Mouse (Mus musculus): ENCODE results near the gene Gm20431. TPM values are rescaled to one million over a fixed set of nuclear protein-coding genes. Genes with fewer than 3 reads are reported as not detected.
A peak's percentile ranks its signal among the peaks of the same experiment; 100 is the strongest.

The Gm20431 gene
- polyA plus RNA-seq, 1 experiment from 2014 or later: 10.8 TPM

DNA sequence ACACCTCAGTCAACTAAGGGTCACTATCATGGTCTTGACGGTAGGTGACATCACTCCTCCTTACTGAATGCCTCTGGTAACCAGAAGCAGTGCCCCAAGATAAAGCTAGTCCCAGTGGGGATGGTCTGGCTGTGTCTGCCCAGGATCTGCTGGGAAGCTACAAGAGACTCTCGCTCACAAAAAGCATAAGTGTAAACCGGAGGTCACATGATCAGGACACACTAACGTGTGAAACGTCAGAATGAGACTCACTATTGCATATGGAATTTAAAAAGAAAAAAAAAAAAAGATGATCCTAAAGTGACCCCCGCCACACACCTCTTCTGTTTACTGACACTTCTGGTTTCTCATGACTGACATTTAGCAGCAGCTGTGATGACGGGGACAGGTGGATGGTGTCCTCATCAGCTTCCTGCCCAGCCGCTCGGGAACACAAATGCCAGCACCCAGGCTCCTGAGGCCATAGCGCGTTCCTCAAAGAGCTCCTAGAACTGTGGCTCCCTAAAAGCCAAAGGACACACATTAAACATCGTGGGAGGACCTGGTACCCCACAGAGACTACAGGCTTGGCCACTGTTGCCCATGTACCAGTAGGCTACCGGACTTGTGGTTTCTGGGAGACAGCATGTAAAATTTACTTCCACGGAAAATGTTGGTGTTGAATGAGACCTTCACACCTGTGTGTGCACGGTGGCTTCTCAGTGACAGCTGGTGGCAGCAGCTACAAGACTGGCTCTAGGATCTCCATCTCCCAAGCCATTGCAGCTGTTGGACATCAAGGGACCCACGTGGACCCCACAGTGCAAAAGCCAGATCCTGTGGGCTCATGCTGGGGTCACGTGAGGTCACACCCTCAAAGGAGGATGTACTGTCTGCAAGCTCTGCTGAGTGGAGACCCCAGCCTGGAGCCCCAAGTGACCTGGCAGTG is 55.2 kb downstream of the Gm20431 start:
- WGBS: 74% methylated on average over 17 of the region's 17 CpGs

DNA sequence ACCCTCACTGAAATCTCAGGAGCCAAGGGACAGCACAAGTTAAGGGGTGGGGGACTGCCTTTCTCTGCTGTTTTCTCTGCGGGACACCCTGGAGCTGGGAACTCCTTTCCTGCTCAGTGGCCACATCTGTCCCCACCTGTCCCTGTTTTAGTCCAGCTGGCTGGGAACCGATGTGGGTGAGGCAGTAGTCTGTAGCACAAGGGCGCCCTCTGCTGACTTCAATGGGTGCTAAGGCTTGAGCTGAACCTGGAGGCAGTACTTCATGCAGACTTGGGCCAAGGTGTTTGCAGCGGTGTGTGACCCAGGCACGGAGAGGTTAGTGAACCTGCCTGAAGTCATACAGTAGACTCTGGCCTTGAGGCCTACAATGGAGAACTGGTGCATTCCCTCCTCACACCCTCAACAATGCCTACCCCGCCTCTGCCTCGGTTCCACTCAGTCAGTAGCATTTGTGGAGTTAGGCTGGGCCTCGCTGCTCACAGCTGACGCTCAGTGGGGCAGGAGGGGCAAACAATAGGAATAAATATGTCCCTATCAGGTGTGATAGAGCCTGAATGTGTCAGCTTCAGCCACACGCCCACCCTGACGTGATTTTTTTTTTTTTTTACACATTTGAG is 56.0 kb downstream of the Gm20431 start:
- H3K27me3 ChIP-seq: no peaks in the 10 kb centered on the region
- no peak overlapping the region for H3K9ac ChIP-seq
- peaks cover 28% of the 10 kb centered on the region for H3K36me3 ChIP-seq
- no peaks in the 10 kb centered on the region for H3K9me3 ChIP-seq
- H3K4me3 ChIP-seq: no peak overlapping the region
- 33% methylated on average over 11 of the region's 11 CpGs for WGBS
- H3K4me1 ChIP-seq: peaks cover 23% of the 10 kb centered on the region
- H3K4me2 ChIP-seq (replicated peaks): no peak overlapping the region
- H3K27ac ChIP-seq: no peak overlapping the region
- ATAC-seq (ENCODE audit: insufficient number of reproducible peaks, insufficient read depth, low FRiP score, low TSS enrichment): peak; percentile 16; the same call in 1 of the 2 replicates

More for the DNA sequence above, 55.2 kb downstream of the Gm20431 start:
- peaks cover 31% of the 10 kb centered on the region for H3K36me3 ChIP-seq
- ATAC-seq (ENCODE audit: insufficient number of reproducible peaks, insufficient read depth, low FRiP score, low TSS enrichment): no peak
- H3K9ac ChIP-seq: no peak overlapping the region
- H3K27me3 ChIP-seq: no peaks in the 10 kb centered on the region
- H3K4me2 ChIP-seq (replicated peaks): no peak overlapping the region
- H3K9me3 ChIP-seq: no peaks in the 10 kb centered on the region
- no peak overlapping the region for H3K27ac ChIP-seq
- no peak overlapping the region for H3K4me3 ChIP-seq
- peaks cover 16% of the 10 kb centered on the region for H3K4me1 ChIP-seq

DNA sequence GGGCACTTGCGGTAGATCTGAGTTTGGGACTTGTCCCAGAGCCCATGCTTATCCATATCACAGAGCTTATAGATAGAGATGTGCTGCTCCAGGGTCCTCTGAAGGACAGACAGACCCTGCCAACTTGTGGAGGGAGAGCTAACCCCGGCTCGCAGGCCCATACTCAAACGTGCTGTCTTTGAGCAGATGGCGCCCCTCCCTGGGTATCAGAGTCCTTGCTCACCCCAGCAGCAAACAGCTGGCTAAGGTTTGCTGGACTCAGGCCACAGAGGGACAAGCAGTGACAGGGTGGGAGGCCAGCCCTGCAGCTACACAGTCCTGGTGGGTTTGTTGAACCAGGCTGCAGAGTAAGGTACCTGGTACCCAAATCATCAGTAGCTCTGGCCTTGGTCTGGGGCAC is 58.3 kb downstream of the Gm20431 start:
- Histone ChIP-seq H3K27ac (no peak overlapping the region), H3K36me3 (peaks cover 15% of the 10 kb centered on the region), H3K4me3 (no peak overlapping the region), H3K4me2 (replicated peaks) (no peak overlapping the region), H3K9ac (no peak overlapping the region), H3K9me3 (no peaks in the 10 kb centered on the region), H3K4me1 (peaks cover 33% of the 10 kb centered on the region), H3K27me3 (no peaks in the 10 kb centered on the region)
- no peak for ATAC-seq (ENCODE audit: insufficient number of reproducible peaks, insufficient read depth, low FRiP score, low TSS enrichment)
- WGBS: 36% methylated on average over 5 of the region's 5 CpGs

DNA sequence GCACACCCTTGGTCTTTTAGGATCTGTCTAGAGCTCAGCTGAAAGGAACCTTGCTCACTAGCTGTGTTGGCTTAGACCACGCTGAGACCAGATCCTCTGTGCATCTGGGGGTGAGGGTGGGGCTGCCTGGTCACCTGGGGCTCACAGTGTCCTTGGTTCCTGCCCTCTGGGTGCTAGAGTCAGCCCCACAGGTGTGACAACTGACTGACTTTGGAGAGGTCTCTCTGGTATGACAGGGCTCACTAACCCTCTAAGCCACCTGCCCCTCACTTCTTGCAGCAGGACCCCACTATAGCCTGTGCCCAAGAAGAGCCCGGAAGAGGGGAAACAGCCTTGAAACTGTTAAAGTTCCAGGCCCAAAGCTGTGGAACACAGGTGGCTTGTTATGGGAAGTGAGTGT is 58.9 kb downstream of the Gm20431 start:
- Histone ChIP-seq H3K27me3 (no peaks in the 10 kb centered on the region), H3K36me3 (peaks cover 12% of the 10 kb centered on the region), H3K4me3 (no peak overlapping the region), H3K9ac (no peak overlapping the region), H3K27ac (no peak overlapping the region), H3K4me1 (peaks cover 39% of the 10 kb centered on the region), H3K9me3 (no peaks in the 10 kb centered on the region), H3K4me2 (replicated peaks) (no peak overlapping the region)
- no peak for ATAC-seq (ENCODE audit: insufficient number of reproducible peaks, insufficient read depth, low FRiP score, low TSS enrichment)
- WGBS: 71% methylated on average over 2 of the region's 2 CpGs

DNA sequence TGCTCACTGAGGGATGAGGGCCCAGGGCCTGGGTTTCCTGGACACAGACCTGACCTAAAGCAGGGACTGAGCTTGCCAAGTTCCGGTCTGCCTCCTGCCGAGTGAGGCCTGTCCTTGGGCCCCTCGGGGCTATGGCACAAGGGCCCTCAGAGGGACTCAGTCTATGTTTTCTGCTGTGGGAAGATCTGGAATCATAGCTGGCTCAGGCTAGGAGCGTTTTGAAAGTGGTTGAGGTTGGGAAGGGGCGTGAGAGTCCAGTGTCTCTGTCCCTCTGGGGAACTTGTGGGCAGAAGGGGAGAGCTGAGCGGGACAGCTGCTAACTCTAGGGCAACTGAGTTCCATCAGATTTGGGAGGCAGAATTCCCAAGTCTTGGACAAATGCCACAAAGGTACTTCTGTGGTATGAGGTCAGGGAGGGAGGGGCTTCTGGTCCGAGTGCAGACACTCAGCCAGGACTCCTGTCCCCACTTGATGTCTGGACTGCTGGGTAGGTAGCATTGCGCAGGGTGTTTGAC is 60.8 kb downstream of the Gm20431 start:
- H3K27me3 ChIP-seq: no peaks in the 10 kb centered on the region
- WGBS: 63% methylated on average over 8 of the region's 8 CpGs
- no peak overlapping the region for H3K4me3 ChIP-seq
- no peak for ATAC-seq (ENCODE audit: insufficient number of reproducible peaks, insufficient read depth, low FRiP score, low TSS enrichment)
- H3K4me2 ChIP-seq (replicated peaks): no peak overlapping the region
- H3K36me3 ChIP-seq: no peaks in the 10 kb centered on the region
- no peaks in the 10 kb centered on the region for H3K9me3 ChIP-seq
- H3K9ac ChIP-seq: no peak overlapping the region
- H3K27ac ChIP-seq: peak overlapping the region; percentile 26; the same call in 1 of the 2 replicates
- peaks cover 56% of the 10 kb centered on the region for H3K4me1 ChIP-seq

DNA sequence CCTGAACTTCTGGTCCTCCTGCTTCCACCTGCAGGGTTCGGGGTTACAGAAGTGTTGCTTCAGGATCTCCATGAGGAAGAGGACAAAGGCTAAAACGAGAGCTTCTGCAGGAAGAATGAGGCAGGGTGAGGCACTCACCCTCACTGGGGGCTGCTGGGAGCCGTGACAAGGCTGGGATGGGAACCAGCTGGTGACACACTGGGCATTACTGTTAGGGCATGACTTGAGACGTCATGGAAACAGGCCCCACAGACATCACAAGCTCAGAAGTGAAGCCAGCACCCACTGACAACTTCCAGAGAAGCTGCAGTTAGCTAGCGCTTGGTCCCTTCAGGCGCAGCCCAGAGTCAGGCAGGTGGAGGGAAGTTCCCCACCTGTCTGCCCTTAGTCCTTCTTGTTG is 61.4 kb downstream of the Gm20431 start:
- no peak for ATAC-seq (ENCODE audit: insufficient number of reproducible peaks, insufficient read depth, low FRiP score, low TSS enrichment)
- Histone ChIP-seq H3K4me1 (peaks cover 58% of the 10 kb centered on the region), H3K27ac (peak overlapping the region; percentile 26; the same call in 1 of the 2 replicates), H3K9ac (no peak overlapping the region), H3K9me3 (no peaks in the 10 kb centered on the region), H3K4me2 (replicated peaks) (no peak overlapping the region), H3K4me3 (no peak overlapping the region), H3K27me3 (no peaks in the 10 kb centered on the region), H3K36me3 (no peaks in the 10 kb centered on the region)
- 66% methylated on average over 6 of the region's 6 CpGs for WGBS

DNA sequence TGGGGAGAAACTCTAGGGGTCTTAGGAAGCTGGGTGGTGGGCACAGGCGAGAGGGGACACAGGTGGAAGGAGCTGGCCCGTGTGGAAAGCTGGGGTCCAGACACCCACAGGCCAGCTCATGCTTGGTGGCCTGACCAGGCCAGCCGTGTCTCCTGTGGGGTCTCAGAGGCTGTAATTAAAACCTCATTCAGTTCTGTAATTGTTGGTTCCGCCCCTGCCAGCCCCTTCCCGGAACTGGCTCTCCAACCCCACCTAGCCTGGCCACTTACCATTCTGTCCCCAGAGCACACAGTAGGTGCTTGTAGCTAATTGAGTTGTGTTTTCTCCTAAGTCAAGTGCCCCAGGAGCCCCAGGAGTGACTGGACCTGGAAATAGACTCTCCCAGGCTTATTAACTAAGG is 62.1 kb downstream of the Gm20431 start:
- Histone ChIP-seq H3K4me2 (replicated peaks) (no peak overlapping the region), H3K9ac (no peak overlapping the region), H3K27me3 (no peaks in the 10 kb centered on the region), H3K4me1 (peaks cover 59% of the 10 kb centered on the region), H3K4me3 (no peak overlapping the region), H3K36me3 (no peaks in the 10 kb centered on the region), H3K27ac (0 out of 2 replicates have a peak overlapping the region, but pooled peaks have one; percentile 96), H3K9me3 (no peaks in the 10 kb centered on the region)
- no peak for ATAC-seq (ENCODE audit: insufficient number of reproducible peaks, insufficient read depth, low FRiP score, low TSS enrichment)
- WGBS: 33% methylated on average over 5 of the region's 5 CpGs

DNA sequence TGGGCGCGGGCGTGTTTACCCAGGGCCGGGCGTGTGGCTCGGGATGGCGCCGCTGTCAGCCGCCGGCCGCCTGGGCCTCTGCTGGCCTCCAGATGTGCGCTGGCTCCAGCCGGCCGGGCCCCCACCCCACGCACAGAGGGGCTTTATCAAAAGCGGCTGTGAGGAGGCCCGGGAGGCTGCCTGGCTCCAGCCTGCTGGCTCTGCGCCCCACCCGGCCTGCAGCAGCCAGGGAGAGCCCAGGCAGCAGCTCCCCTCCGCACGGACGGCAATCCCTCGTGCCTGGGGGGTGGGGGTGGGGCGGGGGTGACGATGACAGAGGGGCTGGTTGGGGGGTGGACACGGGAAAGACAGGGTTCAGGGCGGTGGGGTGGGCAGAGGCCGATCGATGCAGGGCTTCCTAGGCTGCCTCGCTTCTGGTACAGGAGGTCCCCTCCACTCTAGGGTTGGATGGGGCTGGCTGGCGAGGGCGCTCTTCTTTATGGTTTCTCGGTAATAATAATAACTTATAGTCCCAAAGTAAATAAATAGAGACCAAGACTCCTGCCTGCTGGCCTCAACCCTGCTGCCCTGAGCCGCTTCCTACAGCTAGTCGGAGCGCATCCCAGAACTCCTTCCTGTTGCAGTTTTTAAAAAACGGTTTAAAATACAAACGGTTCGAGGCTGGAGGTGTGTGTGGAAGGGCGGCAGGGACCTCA is 63.7 kb downstream of the Gm20431 start:
- Histone ChIP-seq H3K4me2 (replicated peaks) (peak overlapping the region; percentile 45), H3K36me3 (no peaks in the 10 kb centered on the region), H3K27me3 (no peaks in the 10 kb centered on the region), H3K4me1 (peaks cover 61% of the 10 kb centered on the region), H3K4me3 (peak overlapping the region; percentile 9; the same call in 1 of the 2 replicates), H3K27ac (peak overlapping the region; percentile 96), H3K9me3 (no peaks in the 10 kb centered on the region), H3K9ac (peak overlapping the region; percentile 12; the same call in 1 of the 2 replicates)
- ATAC-seq (ENCODE audit: insufficient number of reproducible peaks, insufficient read depth, low FRiP score, low TSS enrichment): peak; percentile 85
- 14% methylated on average over 40 of the region's 40 CpGs for WGBS

DNA sequence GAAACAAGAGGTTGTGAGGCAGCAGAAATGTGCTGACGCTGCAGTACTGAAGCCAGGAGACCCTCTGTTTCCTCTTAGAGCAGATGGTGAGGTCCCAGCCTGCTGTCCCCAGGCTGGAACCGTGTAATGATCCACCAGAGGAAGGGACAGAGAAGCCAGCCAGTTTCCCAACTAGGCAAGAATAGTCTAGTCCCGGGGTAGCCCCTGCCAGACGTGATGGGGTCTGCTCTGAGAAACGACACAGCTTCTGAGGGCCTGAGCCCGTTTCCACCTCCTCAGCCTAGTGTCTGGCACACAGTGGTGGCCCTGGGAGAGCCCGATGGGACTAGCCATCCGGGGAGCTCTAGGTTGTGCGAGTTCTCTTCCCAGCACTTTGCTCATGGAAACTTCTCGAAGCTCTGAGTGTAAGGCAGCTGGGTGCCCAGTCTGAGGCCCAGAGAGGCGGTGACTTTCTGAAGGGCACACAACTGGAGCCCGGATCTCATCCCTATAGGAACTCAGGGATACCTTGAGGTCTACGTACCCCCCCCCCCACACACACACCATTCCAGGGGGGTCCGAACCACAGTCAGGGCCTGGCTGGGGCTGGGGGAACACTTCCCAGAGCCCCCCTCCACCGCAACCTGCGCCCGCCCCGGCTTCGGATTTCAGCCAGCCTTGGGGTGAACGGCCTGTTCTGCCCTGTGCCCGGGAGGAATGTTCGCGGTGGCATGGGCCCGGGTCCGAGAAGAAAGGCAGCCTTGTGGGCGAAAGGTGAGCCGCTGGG is 64.4 kb downstream of the Gm20431 start:
- Histone ChIP-seq H3K4me1 (peaks cover 61% of the 10 kb centered on the region), H3K9me3 (no peaks in the 10 kb centered on the region), H3K27me3 (no peaks in the 10 kb centered on the region), H3K4me3 (peak overlapping the region; percentile 9; the same call in 1 of the 2 replicates), H3K27ac (peak overlapping the region; percentile 96), H3K4me2 (replicated peaks) (peak overlapping the region; percentile 45), H3K36me3 (no peaks in the 10 kb centered on the region), H3K9ac (peak overlapping the region; percentile 12; the same call in 1 of the 2 replicates)
- WGBS: 9% methylated on average over 27 of the region's 27 CpGs
- peak; percentile 79 for ATAC-seq (ENCODE audit: insufficient number of reproducible peaks, insufficient read depth, low FRiP score, low TSS enrichment)

DNA sequence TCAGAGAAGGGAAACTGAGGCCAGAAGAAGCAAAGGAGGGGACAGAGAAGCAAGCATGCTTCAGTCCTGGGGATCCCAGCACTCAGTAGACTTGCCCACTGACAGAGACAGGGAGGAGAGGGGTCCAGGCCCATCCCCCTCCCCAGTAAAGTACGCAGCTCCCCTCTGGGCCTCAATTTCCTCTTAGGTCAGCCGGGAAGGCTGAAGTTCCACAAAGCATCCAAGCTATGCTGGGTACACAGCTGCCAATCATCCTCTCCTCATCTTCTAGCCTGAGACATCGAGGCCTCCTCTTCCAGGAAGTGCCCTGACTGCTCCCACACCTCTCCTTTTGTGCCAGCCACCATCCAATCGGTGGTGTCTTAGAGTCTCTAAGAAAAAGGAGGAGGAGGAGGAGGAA is 65.0 kb downstream of the Gm20431 start:
- Histone ChIP-seq H3K27ac (peak overlapping the region; percentile 96), H3K9me3 (no peaks in the 10 kb centered on the region), H3K9ac (no peak overlapping the region), H3K4me2 (replicated peaks) (0 out of 2 replicates have a peak overlapping the region, but pooled peaks have one; percentile 45), H3K4me3 (no peak overlapping the region), H3K36me3 (no peaks in the 10 kb centered on the region), H3K4me1 (peaks cover 61% of the 10 kb centered on the region), H3K27me3 (no peaks in the 10 kb centered on the region)
- ATAC-seq (ENCODE audit: insufficient number of reproducible peaks, insufficient read depth, low FRiP score, low TSS enrichment): no peak
- WGBS: 25% methylated on average over 4 of the region's 4 CpGs
